Mouse (Mus musculus) small intestine, adult 2 months (tissue): ENCODE data around the gene Abcg3.

Experiments
- CTCF ChIP-seq: fragments of 200-500 bp; IDR thresholded peaks from 2 replicates; pipeline ENCODE4 v1.5.1; 2012; ENCODE audit warnings: low read depth, mild to moderate bottlenecking, control low read depth, inconsistent platforms, low read length, moderate library complexity, mixed read lengths; ENCODE audit not compliant: insufficient replicate concordance, insufficient read length; ENCODE audit errors: extremely low read depth
- POLR2A ChIP-seq: fragments of 200-500 bp; IDR thresholded peaks from 2 replicates; pipeline ENCODE4 v1.6.1; 2012; ENCODE audit warnings: low read depth, mild to moderate bottlenecking, control low read depth, inconsistent platforms, low read length, moderate library complexity

- no peak for TF ChIP-seq CTCF
- TF ChIP-seq POLR2A, result 0 out of 2 replicates have a peak, but pooled peaks have one; percentile 23
These were observed at the start of gene Abcg3 for GRCm38 (mm10) chr5:104982535-104982934.
